Mouse (Mus musculus): ENCODE measurements around the gene Syngr2.

GRCm38 (mm10) chr11:117781993-117782704 lies 27.3 kb upstream of the Syngr2 start, which contains the start of the genes Tmc8 and Tmc6:
- TF ChIP-seq GATA1 (IDR thresholded peaks at IDR 0.05; ENCODE audit: borderline replicate concordance, low read length): no peak
- no peak for TF ChIP-seq FLI1 (IDR thresholded peaks at IDR 0.05; ENCODE audit: low read length)
